Mouse (Mus musculus): ENCODE measurements around the gene Sostdc1. TPM values are rescaled to one million over a fixed set of nuclear protein-coding genes. Genes with fewer than 3 reads are reported as not detected.

Sostdc1 gene
- polyA plus RNA-seq, 1 experiment, result 0.59 TPM

DNA sequence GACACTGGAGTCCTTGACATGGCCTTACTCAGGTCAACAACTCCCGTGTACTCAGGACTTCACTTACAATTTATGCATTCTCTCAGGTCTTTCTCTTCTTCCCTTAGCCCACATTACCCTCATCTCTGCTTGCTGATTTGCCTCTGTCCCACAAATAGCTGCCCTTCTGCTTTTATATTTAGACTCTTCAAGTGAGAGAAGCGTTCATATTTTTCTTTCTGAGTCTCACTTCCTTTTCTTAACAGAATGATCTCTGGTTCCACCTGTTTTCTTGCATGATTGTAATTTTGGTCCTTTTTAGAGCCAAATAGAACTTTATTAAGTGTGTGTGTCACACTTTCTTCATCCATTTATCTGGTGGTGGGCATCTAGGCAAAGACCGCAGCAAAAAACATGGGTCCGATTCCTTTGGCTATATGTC is 12.2 kb downstream of the Sostdc1 start:
- H3K4me3 ChIP-seq (ENCODE audit: insufficient read depth, low read depth, low read length), result no peak overlapping the region

DNA sequence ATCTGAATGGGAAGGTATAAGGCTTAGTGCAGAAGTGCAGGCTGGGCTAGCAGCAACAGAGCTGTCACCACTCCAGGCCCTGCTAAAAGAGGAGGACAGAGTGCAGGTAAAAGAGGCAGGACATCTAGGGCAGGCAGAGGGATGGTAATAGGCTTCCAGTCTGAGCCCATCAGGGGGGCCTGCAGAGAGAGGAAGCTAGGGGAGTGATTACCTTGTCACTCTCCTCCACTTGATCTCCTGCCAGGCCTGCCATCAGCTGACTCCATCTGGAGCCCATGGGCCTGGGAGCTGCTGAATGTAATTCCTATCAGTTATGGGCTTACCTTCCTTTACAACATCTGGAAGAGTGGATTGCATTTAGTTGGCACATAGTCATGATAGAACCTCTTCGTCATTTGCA is 18.7 kb downstream of the Sostdc1 start:
- H3K4me3 ChIP-seq (ENCODE audit: insufficient read depth, low read depth, low read length), result no peak overlapping the region
- H3K4me1 ChIP-seq (ENCODE audit: control insufficient read depth, insufficient read depth, insufficient read length, low read length), result no peaks in the 10 kb centered on the region
- no peak overlapping the region for H3K27ac ChIP-seq (replicated peaks; ENCODE audit: low read depth, low read length)

More for the DNA sequence above, 12.2 kb downstream of the Sostdc1 start:
- Histone ChIP-seq H3K4me1 (ENCODE audit: control insufficient read depth, insufficient read depth, insufficient read length, low read length) (no peaks in the 10 kb centered on the region), H3K27ac (replicated peaks; ENCODE audit: low read depth, low read length) (no peak overlapping the region)

GRCm38 (mm10) chr12:36333837-36334281 is 19.9 kb downstream of the Sostdc1 start:
- Histone ChIP-seq H3K4me1 (ENCODE audit: control insufficient read depth, insufficient read depth, insufficient read length, low read length) (no peaks in the 10 kb centered on the region), H3K4me3 (ENCODE audit: insufficient read depth, low read depth, low read length) (no peak overlapping the region), H3K27ac (replicated peaks; ENCODE audit: low read depth, low read length) (no peak overlapping the region)

- Histone ChIP-seq H3K4me3 (ENCODE audit: insufficient read depth, low read depth, low read length) (no peak overlapping the region), H3K4me1 (ENCODE audit: control insufficient read depth, insufficient read depth, insufficient read length, low read length) (no peaks in the 10 kb centered on the region), H3K27ac (replicated peaks; ENCODE audit: low read depth, low read length) (no peak overlapping the region)
Measured at GRCm38 (mm10) chr12:36344131-36344530, 30.2 kb downstream of the Sostdc1 start.

DNA sequence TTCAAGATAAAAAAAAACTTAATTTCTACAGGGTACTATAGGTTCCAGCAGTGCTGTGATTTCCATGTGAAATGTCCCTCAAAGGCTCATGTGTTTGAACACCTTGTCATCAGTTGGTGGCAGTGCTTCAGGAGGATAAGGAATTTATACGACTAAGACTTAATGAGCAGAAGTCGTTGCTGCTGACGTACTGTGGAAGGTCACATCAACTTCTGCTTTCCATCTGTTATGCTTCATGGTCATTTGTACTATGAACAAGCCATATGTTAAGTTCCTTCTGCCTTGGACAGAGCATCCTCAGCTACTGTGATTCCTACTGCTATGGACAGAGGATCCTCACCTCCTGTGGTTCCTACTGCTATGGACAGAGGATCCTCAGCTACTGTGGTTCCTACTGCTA is 46.1 kb downstream of the Sostdc1 start:
- Histone ChIP-seq H3K4me1 (ENCODE audit: control insufficient read depth, insufficient read depth, insufficient read length, low read length) (no peaks in the 10 kb centered on the region), H3K27ac (replicated peaks; ENCODE audit: low read depth, low read length) (no peak overlapping the region), H3K4me3 (ENCODE audit: insufficient read depth, low read depth, low read length) (no peak overlapping the region)

GRCm38 (mm10) chr12:36360693-36361092 is 46.8 kb downstream of the Sostdc1 start:
- Histone ChIP-seq H3K4me1 (ENCODE audit: control insufficient read depth, insufficient read depth, insufficient read length, low read length) (no peaks in the 10 kb centered on the region), H3K27ac (replicated peaks; ENCODE audit: low read depth, low read length) (no peak overlapping the region), H3K4me3 (ENCODE audit: insufficient read depth, low read depth, low read length) (no peak overlapping the region)

- Histone ChIP-seq H3K27ac (replicated peaks; ENCODE audit: low read depth, low read length) (no peak overlapping the region), H3K4me1 (ENCODE audit: control insufficient read depth, insufficient read depth, insufficient read length, low read length) (no peaks in the 10 kb centered on the region), H3K4me3 (ENCODE audit: insufficient read depth, low read depth, low read length) (no peak overlapping the region)
Measured at GRCm38 (mm10) chr12:36364013-36364412, 50.1 kb downstream of the Sostdc1 start.

Other genes starting within 250 kb of the Sostdc1 start
- gene Ankmy2, start 157.0 kb upstream of the Sostdc1 start, polyA plus RNA-seq (2012; ENCODE audit: insufficient read depth, insufficient read length, missing spikeins), result 16.4 and 16.6 TPM in 2 replicates
- gene Bzw2, start 156.1 kb upstream of the Sostdc1 start, polyA plus RNA-seq (2012; ENCODE audit: insufficient read depth, insufficient read length, missing spikeins), result 25.0 and 35.3 TPM in 2 replicates
- gene Lrrc72, start 60.7 kb upstream of the Sostdc1 start, polyA plus RNA-seq (2012; ENCODE audit: insufficient read depth, insufficient read length, missing spikeins), result not detected in 2 replicates
- gene Ispd, start 67.3 kb downstream of the Sostdc1 start, polyA plus RNA-seq (2012; ENCODE audit: insufficient read depth, insufficient read length, missing spikeins), result 1.9 TPM in 2 replicates
- gene D630036H23Rik, start 68.0 kb downstream of the Sostdc1 start, polyA plus RNA-seq (2012; ENCODE audit: insufficient read depth, insufficient read length, missing spikeins), result not detected in 2 replicates